Mouse (Mus musculus) cortical plate, adult 2 months (tissue): ENCODE measurements around the gene Cyp26a1. TPM values are rescaled to one million over a fixed set of nuclear protein-coding genes. Genes with fewer than 3 reads are reported as not detected.

Experiments used
- H3K27ac ChIP-seq: fragments of 200-500 bp; 2 replicates; pipeline ENCODE4 v1.5.1; 2012; ENCODE audit warnings: low read length, control low read depth, inconsistent platforms; ENCODE audit not compliant: insufficient read depth
- H3K4me1 ChIP-seq: fragments of 200-500 bp; 2 replicates; pipeline ENCODE4 v1.6.1; 2011; ENCODE audit warnings: low read length; ENCODE audit not compliant: control insufficient read depth, insufficient read depth
- H3K4me3 ChIP-seq: fragments of 200-500 bp; 2 replicates; pipeline ENCODE4 v1.5.1; 2011; ENCODE audit warnings: mild to moderate bottlenecking, low read length, control low read depth; ENCODE audit not compliant: insufficient read depth
- CTCF ChIP-seq: fragments of 200-500 bp; IDR thresholded peaks from 2 replicates; pipeline ENCODE4 v1.5.1; 2011; ENCODE audit warnings: mild to moderate bottlenecking, control low read depth, low read length; ENCODE audit not compliant: insufficient read depth; ENCODE audit errors: extremely low read depth
- POLR2A ChIP-seq: fragments of 200-500 bp; IDR thresholded peaks from 2 replicates; pipeline ENCODE4 v1.6.1; 2011; ENCODE audit warnings: mild to moderate bottlenecking, low read length, control low read depth; ENCODE audit not compliant: insufficient read depth; ENCODE audit errors: extremely low read depth
- polyA plus RNA-seq: library from polyadenylated mRNA; depleted of rRNA; stranded (reverse); fragments of >200 nt; gene quantifications from 2 replicates; pipeline ENCODE4 v1.2.3, GENCODE M21; 2012; rRNA removed

Cyp26a1 gene
- polyA plus RNA-seq, 1 experiment, result 0.17 TPM

GRCm38 (mm10) chr19:37719166-37719565 lies 21.6 kb downstream of the Cyp26a1 start:
- TF ChIP-seq POLR2A (no peak), CTCF (no peak)
- Histone ChIP-seq H3K4me3 (no peak overlapping the region), H3K4me1 (no peaks in the 10 kb centered on the region), H3K27ac (no peak overlapping the region)

DNA sequence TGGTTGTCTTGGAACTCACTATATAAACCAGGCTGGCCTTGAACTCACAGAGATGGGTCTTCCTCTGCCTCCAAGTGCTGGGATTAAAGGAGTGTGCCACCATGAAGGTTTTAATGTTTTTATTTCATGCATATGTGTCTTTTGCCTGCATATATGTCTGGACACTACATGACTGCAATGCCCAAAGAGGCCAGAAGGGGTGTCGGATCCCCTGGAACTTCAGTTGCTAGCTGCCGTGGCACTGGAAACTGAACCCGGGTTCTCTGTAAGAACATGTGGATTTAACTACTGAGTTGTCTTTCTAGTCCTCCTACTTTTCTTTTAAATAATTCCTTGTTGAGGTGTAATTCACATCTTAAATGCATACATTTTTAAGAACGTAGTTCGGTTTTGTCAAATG lies 27.0 kb downstream of the Cyp26a1 start:
- H3K27ac ChIP-seq, result no peak overlapping the region
- TF ChIP-seq CTCF, result no peak
- TF ChIP-seq POLR2A, result no peak
- H3K4me3 ChIP-seq, result no peak overlapping the region
- no peaks in the 10 kb centered on the region for H3K4me1 ChIP-seq

- Histone ChIP-seq H3K27ac (no peak overlapping the region), H3K4me1 (no peaks in the 10 kb centered on the region), H3K4me3 (no peak overlapping the region)
- TF ChIP-seq CTCF (no peak), POLR2A (no peak)
These were observed 29.0 kb downstream of the Cyp26a1 start for GRCm38 (mm10) chr19:37726585-37726984.

- Histone ChIP-seq H3K4me1 (no peaks in the 10 kb centered on the region), H3K4me3 (no peak overlapping the region), H3K27ac (no peak overlapping the region)
- TF ChIP-seq POLR2A (no peak), CTCF (no peak)
These were observed 29.8 kb downstream of the Cyp26a1 start for GRCm38 (mm10) chr19:37727366-37727765.

DNA sequence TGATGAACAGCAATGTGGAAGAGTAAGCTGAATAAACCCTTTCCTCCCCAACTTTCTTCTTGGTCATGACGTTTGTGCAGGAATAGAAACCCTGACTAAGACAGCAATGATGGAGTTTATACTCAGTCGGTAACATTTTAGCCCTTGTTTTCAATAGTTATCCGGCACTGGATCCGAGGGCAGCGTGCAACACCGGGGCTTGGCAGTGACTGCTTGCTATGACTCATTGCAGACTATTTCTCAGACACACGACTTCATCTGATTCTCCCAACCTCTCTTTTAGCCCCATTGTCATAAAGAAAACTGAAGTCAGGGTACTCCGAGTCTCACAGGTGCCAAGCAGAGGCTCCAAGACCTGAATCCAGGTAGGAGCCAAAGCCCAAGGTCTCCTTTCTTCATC lies 37.8 kb downstream of the Cyp26a1 start:
- no peaks in the 10 kb centered on the region for H3K4me1 ChIP-seq
- TF ChIP-seq POLR2A (no peak), CTCF (no peak)
- H3K4me3 ChIP-seq, result no peak overlapping the region
- no peak overlapping the region for H3K27ac ChIP-seq

DNA sequence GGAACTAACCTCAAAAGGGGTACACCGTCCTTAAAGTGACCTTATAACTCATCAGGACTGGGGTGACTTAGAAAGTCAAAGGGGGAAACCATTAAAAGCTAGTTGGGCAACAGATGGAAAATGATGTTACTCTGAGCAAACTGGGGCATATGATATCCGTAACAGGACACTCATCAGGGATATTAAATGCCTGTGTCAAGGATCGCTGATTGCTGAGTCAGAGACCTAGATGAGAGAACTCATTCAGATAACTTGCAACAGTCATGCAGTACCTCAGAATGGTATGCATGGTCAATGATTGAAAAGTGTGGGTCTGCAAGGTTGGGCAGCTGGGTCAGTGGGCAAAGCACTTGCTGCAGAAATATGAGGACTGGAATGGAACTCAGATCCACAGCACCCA lies 41.0 kb downstream of the Cyp26a1 start:
- Histone ChIP-seq H3K27ac (no peak overlapping the region), H3K4me1 (no peaks in the 10 kb centered on the region), H3K4me3 (no peak overlapping the region)
- TF ChIP-seq POLR2A, result no peak
- TF ChIP-seq CTCF, result no peak

DNA sequence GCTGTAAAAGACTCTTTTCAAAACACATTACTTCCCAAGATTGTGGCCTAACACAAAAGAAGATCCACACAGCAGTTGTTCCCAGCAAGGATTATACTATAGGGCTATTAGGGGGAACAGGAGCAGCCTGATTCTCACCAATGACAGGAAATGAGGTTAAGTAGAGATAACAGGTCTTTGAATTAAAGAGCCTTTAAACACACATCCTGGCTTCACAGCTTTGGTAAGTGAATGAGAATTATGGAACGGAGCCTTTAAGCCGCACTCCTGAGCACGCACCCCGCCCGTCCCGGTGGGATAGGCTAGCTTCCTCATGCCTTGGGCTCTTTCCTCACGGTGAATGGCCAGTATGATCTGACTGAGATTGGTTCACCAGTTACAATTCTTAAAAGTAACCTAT lies 42.4 kb downstream of the Cyp26a1 start:
- TF ChIP-seq CTCF (no peak), POLR2A (no peak)
- Histone ChIP-seq H3K4me3 (no peak overlapping the region), H3K4me1 (no peaks in the 10 kb centered on the region), H3K27ac (no peak overlapping the region)

Other genes with a start within 250 kb of the Cyp26a1 start
- gene Exoc6, start 147.4 kb upstream of the Cyp26a1 start, polyA plus RNA-seq, result 20.3 and 20.6 TPM in 2 replicates
- not detected in 2 replicates for gene Cyp26c1, start 12.2 kb upstream of the Cyp26a1 start, polyA plus RNA-seq